Mouse (Mus musculus) adrenal gland, postnatal 4 days (tissue): ENCODE data around the gene Ap5z1. TPM values are rescaled to one million over a fixed set of nuclear protein-coding genes. Genes with fewer than 3 reads are reported as not detected.
A peak's percentile ranks its signal among the peaks of the same experiment; 100 is the strongest.

Source experiments
- DNase-seq, 2 experiments: peaks; one replicate each; pipeline ENCODE4 v3.0.0; 2021 to 2022; ENCODE audit warnings: low spot score in 2 of 2, mixed read lengths in 2 of 2
- long read RNA-seq, 2 experiments: library from polyadenylated mRNA; stranded (forward); transcript quantifications; one replicate each; pipeline ENCODE4 v2.0.0; 2021
- total RNA-seq, 2 experiments: library from RNA; stranded (reverse); gene quantifications; 2 replicates each; pipeline ENCODE4 v1.2.3; 2021

Ap5z1 gene
- 10 to 100 TPM; 22.2 to 24.6 TPM for total RNA-seq
- long read RNA-seq, experiment 1, partial matches to known transcripts, result 4 of 24 reads
- long read RNA-seq, experiment 1, other reads (novel, unspliced or antisense), result 16 of 24 reads
- long read RNA-seq, experiment 2, transcript Ap5z1-201 (17 exons, 3,689 nt), result major isoform, 19 of 49 reads
- long read RNA-seq, experiment 2, partial matches to known transcripts, result 16 of 49 reads
- long read RNA-seq, experiment 2, other reads (novel, unspliced or antisense), result 13 of 49 reads

DNA sequence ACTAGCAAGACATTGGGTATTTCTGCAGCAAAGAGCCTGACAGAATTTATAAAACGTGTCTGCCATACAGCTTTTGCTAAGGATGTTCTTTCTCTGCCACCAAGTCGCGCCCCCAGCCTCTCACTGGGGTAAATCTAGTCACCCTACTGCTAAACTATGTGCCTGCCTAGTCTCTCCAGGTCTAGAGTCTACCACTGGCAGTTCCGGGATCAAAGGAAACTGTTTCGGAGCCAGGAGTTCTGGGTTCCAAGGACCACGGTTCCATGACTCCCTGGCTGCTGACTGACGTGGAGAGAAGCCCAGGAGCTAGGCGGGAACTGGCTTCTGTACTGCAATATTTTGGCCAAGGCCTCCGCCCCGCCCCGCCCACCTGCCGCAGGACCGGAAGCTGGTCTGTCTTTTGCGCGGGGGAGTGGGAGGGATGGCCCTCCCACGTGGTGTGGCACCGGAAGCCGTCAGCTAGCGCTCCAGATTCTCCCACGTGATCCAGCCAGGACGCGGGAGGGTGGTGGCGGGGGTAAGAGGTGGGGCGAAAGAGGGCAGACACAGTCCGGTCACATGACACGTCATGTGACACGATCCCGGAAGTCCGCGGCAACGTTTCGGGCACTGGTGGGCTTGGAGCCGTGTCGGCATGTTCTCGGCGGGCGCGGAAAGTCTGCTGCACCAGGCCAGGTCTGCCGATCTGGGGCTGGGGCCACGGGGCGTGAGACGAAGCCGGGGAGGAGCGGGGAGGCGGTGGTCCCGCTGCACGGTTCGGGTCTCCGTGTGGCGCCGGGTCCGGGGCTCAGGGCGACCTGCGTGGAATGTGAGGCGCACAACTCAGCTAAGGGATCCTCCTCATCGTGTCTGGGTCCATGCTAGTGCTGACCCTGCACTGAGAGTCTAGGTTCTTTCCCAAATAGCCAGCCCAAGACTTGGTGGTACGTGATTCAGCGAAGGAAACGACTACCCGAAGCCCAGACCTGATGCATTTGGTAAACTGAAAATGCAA is at the start of gene Ap5z1:
TSS of gene Ap5z1 (plus strand) at position 484 of the 994 bp plus-strand sequence.
- DNase-seq, result peak; percentile 80 to 88

DNA sequence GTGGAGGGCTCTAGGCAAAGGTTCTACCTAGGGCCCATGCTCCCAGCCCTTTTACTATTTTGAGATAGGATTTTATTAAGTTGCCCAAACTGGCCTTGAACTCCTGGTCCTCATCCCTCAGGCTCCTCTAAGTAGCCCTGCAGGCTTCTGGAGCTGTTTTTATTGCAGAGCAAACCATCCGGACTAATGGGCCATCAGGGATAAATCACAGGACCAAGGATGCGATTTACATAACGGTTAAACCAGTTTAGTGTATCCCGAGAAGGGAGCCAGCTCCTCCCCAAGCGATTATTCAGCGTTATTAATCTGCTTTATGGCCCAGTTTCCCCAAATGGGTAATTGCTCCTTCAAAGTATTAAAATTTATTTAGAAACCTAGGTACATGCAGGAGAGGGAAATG is 48.3 kb upstream of the Ap5z1 start:
- DNase-seq, result no peak

DNA sequence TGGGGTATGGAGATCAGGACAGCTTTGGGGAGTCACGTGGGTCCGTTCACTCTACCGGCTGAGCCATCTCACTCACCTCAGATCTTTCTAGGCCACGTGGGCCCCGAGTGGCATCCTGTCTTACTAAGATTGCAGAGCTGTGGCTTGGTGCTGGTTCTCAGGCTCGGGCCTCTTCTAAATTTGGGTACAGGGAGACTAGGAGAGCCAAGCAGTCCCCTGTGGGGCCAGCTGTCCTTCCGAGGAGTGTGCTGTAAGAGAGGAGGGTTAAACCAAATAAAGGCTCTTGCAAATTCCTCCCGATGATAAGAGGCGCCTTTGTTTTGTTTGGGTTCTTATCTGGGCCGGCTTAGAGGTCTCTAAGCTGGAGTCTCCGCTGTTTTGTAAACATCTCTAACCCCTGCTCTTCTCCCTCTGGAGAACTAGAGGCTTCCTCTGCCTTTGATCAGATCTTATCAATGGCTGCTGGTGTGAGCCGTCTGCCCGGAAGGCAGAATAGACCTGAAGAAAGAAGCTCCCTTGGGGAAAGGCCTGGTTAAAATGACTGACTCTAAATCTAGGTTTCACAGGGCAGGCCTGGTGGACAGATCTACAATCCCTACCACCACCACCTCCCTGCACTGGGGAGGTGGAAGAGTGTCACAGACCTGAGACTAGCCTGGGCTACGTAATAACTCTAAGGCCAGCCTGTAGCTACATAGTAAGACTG is 47.5 kb upstream of the Ap5z1 start:
- DNase-seq, result no peak

- DNase-seq, result no peak
Measured at GRCm38 (mm10) chr5:142417104-142417503, 46.6 kb upstream of the Ap5z1 start.

GRCm38 (mm10) chr5:142417876-142418275 is 45.9 kb upstream of the Ap5z1 start:
- no peak for DNase-seq

- DNase-seq, result no peak
Measured at GRCm38 (mm10) chr5:142418419-142418818, 45.3 kb upstream of the Ap5z1 start.

GRCm38 (mm10) chr5:142420317-142420716 is 43.4 kb upstream of the Ap5z1 start:
- DNase-seq, result no peak

DNA sequence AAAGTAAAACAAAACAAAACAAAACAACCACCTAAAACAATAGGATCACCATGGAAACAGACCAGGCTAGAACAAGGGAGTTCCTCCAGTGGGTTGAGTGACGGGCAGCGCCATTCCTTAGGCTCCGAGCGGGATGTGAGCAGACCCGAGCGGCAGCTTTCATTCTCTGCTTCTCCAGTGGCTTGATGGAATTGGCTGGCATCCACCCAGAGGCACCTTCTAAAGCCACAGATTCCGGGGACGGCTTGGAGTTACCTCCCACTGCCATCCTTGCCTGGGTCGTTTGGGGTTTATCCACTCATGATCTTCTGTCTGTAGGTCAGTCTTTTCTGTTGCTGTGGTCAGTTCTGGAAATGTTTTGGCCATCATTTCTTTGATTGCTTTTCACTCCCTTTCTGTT is 42.8 kb upstream of the Ap5z1 start:
- no peak for DNase-seq

GRCm38 (mm10) chr5:142421886-142422285 is 41.9 kb upstream of the Ap5z1 start:
- no peak for DNase-seq

- DNase-seq, result no peak
Measured at GRCm38 (mm10) chr5:142423141-142423540, 40.6 kb upstream of the Ap5z1 start.

DNA sequence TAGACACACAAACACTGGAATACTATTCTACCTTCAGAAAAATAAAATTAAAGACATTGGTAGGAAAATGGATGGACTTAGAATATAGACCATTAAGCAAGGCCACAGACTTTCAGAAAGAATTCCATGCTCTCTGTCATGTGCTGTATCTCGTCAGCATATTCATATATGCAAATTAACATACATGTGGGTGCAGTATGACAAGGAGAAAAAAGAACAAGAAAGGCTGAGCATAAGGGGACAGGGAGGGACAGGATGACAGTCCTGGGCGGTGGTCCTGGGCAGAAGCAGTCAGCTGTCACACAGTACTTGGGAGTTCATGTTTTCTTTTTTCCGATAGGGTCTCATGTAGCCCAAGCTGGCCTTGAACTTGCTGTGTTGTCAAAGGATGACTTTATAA is 40.0 kb upstream of the Ap5z1 start:
- DNase-seq, result no peak

- no peak for DNase-seq
Measured at GRCm38 (mm10) chr5:142424627-142425349, 39.0 kb upstream of the Ap5z1 start.

DNA sequence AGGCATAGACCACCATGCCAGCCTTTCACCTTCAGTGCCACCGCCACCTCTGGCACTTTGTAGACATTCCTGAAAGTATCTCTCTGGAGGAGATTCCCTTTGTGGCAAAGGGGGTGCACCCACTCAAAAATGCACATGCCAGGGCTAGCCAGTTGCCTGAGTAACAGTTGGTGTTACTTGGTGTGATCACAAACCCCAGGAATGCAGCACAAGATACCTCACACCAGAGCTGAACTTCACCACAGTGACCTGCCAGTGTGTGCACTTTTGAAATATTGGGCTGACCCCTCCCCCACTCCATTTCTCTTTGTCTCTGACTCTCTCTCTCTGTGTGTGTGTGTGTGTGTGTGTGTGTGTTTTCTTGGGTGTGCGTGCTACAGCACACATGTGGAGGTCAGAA is 37.3 kb upstream of the Ap5z1 start:
- no peak for DNase-seq

DNA sequence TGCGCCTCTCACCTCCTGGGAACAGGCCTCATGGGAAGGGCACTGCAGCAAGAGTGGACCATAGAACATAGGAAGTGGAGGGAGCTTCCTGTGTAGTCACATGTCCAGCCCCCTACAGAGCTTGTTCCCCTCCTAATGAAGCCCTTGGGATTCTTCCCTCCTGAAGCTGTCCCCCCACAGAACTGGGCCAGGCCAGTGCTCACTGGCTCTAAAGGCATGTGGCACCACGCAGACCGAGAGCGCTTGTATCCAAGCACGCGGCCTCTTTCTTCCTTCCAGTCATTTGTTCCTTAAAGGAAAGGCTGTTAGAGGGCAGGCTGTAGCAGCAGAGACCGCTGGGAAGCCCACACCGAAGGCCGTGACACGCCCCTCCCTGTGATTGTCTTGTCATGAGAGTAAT is 35.9 kb upstream of the Ap5z1 start:
- DNase-seq, result no peak

DNA sequence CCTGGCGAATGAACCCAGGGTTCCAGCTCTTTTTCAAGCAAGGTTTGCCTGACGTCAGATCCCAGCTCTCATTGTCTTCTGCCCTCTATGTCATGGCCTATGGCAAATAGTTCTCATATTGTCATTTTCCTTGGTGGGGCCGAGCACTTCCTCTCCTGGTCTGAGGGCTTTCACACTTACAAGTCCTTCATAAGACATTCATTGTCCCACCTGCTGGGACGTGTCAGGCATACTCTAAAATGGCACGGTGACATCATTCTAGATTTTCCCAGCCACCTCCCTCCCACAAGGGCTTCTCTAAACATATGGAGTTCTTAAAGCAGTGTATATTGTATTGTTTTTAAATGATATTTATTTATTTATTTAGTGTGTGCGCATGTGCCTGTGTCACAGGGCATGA is 35.1 kb upstream of the Ap5z1 start:
- DNase-seq, result no peak

- no peak for DNase-seq
Measured at GRCm38 (mm10) chr5:142431029-142431428, 32.7 kb upstream of the Ap5z1 start.

- no peak for DNase-seq
Measured at GRCm38 (mm10) chr5:142431811-142432434, 31.8 kb upstream of the Ap5z1 start.

GRCm38 (mm10) chr5:142432695-142433094 is 31.0 kb upstream of the Ap5z1 start:
- DNase-seq, result no peak

DNA sequence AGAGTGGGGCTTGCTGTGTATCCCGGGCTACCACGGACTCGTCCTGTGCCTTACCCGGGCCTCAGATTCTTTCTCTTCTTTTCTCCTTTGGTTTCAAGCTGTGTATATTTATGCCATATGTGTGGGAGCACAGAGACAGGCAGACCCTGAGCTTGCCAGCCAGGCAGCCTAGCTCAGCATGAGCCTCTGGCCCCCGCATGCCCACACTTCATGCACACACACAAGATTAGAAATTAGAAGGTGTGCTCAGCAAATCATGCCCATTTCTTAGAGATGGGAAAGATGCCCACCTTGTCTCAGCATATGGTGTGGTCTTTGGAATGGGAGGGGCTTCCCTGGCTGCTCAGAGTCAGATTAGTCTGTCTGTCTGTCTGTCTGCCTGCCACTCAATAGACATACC is 29.7 kb upstream of the Ap5z1 start:
- DNase-seq, result no peak

DNA sequence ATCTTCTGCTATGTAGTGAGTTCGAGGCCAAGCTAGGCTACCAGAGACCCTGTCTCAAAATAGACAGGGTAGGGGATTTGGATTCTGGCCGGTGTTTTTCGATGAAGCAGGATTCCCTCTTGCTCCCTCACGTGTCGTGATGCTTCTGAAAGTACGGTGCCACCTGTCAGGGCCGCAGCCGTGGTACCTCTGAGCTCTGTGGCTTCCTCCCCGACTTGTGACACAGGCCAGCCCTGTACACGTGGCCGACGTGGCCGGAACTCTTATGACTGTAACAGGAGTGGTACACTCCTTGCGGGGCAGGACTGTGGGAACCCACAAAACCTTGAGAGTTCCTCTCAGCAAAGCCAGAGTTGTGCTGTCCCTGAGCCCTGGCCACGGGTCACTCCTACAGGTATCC is 28.0 kb upstream of the Ap5z1 start:
- DNase-seq, result no peak
